Mouse (Mus musculus) right cerebral cortex, adult 18-20 months (tissue): ENCODE data around the gene Mad1l1.

ENCODE experiments used
- DNase-seq: peaks from one replicate; pipeline ENCODE4 v3.0.0; 2022; ENCODE audit warnings: mixed read lengths

Mad1l1 gene

GRCm38 (mm10) chr5:140324058-140324457 is 2.7 kb upstream of the Mad1l1 start:
- DNase-seq: no peak

- DNase-seq: no peak
Observed at GRCm38 (mm10) chr5:140321756-140322575, 614 bp upstream of the Mad1l1 start.

GRCm38 (mm10) chr5:140316716-140317115 is 4.6 kb downstream of the Mad1l1 start:
- no peak for DNase-seq

- no peak for DNase-seq
Observed at GRCm38 (mm10) chr5:140307602-140308001, 13.8 kb downstream of the Mad1l1 start.

DNA sequence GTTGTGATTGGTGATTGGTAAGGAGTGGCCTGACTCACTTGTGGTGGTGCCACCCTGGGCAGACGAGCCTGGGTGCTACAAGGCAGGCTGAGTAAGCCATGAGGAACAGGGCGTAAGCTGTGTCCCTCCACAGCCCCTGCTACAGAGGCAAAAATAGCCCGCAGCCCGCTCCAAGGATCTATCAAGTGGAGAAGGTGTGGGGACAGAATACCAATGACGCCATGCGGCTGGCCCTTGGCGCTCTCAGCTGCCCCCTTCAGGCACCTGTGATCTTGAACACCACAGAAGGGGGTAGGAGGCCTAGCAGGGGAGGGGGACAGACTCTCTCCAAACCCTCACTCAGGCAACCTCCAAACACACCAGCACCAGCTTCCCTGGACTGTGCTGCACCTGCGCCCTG is 15.3 kb downstream of the Mad1l1 start:
- no peak for DNase-seq

DNA sequence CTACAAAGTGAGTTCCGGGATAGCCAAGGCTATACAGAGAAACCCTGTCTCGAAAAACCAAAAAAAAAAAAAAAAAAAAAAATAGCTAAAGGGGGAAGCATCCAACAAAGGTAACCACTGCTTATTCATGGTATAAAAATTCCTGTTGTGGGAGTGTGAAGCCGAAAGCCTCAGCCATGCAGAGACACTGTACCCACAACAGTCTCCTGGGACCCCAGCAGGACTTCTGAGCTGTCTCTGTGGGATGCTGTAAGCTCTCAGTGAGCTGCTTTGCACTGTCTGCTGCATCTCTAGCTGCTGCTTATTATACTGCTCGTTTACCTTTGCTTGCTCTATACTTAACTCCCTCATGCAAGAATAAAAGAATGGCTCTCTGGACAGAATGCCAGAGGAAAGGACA is 23.1 kb downstream of the Mad1l1 start:
- DNase-seq: no peak

DNA sequence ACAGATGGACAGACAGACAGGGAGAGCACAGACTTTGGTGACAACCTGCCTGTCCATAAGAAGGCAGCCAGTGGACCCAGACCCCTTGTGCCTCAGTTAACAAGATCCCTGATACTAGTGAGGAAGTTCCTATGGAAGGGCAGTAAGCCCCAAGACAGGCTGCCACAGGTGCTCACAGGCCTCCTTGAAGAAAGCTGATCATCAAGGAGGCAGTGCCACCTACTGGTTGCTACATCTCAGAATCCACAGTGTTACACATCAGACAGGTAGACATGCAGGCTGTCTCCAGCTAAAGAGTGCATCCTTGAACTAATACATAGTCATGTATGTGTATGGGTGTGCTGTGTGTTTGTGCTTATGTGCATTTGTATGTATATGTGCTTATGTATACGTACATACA is 29.2 kb downstream of the Mad1l1 start:
- DNase-seq: peak; percentile 73

DNA sequence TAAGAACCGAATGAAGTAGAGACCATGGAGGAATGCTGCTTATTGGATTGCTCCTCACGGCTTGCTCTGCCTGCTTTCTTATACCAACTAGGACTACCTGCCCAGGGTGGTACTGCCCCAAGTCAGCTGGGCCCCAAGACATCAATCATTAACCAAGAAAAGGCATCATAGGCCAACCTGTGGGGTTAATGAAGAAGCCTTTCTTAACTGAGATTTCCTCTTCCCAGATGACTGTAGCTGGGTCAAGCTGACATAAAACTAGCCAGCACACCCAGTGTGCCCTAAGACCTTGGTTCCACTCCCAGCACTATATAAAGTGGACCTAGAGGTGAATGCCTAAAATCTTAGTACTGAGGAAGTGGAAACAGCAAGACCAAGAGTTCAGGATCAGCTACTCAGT is 32.2 kb downstream of the Mad1l1 start:
- DNase-seq: no peak

- DNase-seq: no peak
Observed at GRCm38 (mm10) chr5:140288287-140288686, 33.1 kb downstream of the Mad1l1 start.

DNA sequence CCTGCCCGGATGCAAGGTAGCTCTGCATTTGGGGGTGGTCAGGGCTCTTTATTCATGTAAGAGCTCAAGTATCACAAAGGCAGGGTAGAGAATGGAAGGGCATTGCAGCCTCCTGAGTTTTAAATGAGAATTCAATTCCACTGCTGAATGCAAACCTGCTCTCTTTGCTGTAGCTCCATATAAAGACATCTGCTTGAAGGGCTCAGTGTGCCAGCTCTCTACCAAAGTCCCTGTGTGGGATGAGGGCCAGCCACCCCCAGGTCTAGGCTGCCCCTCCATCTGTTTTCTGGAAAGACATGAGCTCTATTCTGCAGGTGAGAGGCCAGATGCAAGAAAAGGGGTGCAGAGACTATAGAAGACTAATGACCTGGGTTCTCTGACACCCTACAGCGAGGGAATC is 36.6 kb downstream of the Mad1l1 start:
- peak; percentile 24 for DNase-seq

DNA sequence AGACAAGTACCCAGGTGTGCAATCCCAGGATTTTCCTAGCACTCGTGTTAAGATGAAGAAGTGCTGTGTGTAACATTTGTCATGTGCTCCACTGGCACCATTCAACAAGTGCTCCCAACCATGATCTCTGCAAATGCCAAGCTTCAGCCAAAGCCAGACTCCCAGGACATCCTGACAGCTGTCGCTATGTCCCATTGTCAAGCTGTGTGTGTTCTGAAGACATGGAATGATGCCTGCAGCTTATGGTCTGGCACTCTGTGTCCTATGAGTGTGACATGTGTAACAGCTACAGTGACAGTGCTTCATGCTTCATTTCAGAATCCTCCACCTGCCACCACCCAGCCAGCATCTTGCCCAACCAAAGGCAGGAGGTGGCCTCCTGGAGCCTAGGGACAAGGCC is 37.3 kb downstream of the Mad1l1 start:
- no peak for DNase-seq

GRCm38 (mm10) chr5:140282900-140283299 is 38.5 kb downstream of the Mad1l1 start:
- no peak for DNase-seq

DNA sequence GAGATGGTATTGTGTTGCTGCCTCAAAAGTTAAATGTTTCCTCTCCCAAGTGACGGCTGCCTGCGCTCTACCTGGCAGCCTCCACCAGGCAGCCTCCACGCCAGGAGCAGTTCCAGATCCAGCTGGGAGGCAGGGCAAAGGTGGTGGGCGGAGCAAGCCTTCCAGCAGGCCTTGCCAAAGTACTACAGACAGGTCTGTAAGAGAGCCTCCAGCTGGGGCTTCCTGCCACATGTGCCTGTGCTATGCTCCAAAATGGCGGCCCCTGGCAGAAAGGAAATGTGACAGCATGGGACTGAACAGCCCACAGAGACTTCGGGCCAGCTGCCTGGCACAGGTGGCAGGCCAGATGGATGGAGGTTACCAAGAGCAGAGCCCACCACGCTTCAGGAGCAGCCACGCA is 39.0 kb downstream of the Mad1l1 start:
- peak; percentile 39 for DNase-seq

- DNase-seq: no peak
Observed at GRCm38 (mm10) chr5:140280205-140280604, 41.1 kb downstream of the Mad1l1 start.

GRCm38 (mm10) chr5:140276779-140277178 is 44.6 kb downstream of the Mad1l1 start:
- DNase-seq: no peak

DNA sequence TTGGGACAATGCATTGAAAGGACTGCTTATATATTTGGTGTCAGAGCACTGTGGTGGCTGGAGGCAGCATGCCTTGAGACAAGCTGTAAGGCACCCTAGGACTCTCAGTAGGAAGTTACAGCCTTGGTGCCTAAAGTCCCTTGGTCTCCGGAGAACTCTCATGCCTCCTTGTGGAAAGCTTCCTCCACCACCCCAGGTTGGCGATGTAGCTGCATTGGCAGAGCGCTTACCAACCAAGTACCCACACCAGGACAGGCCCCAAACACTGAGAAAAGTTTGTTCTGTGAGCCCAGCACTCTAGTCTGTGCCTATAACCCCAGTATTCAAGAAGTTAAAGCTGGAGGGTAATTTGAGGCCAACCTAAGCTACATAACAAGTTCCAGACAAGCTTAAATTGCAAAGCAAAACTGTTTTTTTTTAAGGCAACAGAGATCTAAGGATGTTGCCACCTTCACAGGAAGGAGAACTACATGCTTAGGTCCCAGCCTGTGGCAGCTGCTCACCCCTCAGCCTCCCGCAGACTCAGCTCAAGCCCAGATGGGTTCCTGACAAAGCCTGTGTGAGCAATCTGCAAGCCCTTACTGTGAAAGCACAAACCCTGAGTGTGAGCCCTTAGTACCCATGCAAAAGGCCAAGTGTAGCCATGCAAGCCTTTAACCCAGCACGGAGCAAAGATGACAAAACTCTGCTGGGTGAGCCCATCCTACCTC is 50.2 kb downstream of the Mad1l1 start:
- no peak for DNase-seq

GRCm38 (mm10) chr5:140268396-140268795 is 53.0 kb downstream of the Mad1l1 start:
- no peak for DNase-seq

- DNase-seq: no peak
Observed at GRCm38 (mm10) chr5:140267061-140267460, 54.3 kb downstream of the Mad1l1 start.

DNA sequence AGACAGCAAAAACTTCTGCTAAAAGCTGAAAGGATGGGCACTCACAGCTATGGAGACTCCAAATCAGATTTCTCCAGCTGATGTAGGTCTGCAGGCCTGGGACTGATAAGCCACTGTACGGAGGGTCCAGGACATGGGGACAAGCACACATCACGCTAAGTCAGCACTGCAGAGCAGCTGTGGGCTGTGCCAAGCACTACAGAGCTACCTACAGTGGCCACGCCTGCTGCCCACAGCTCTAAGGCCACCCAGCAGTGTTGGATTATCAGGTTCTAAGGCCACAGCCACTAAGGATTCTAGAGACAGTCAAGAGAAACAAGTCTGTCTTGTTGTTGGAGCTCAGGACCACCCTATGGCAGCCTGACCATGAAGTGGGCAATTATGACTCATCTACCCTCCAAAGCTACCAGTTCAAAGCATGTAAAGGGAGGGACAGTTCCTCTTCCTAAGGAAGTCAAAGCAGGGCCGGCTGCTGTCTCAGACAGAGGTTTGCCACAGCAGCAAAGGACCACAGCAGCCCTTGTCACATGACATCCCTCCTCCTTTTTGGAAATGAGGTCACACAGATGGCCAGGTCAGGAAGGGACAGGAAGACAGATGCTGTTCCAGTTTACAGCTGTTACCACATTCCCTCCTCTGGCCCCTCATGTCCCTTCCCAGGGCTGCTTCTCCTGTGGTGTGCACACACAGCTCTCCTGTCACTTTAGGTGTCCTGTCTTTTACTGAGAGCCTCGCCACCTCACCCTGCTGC is 56.4 kb downstream of the Mad1l1 start:
- DNase-seq: no peak

GRCm38 (mm10) chr5:140263754-140264749 is 57.3 kb downstream of the Mad1l1 start:
- DNase-seq: no peak

GRCm38 (mm10) chr5:140262401-140262800 is 59.0 kb downstream of the Mad1l1 start:
- DNase-seq: no peak

DNA sequence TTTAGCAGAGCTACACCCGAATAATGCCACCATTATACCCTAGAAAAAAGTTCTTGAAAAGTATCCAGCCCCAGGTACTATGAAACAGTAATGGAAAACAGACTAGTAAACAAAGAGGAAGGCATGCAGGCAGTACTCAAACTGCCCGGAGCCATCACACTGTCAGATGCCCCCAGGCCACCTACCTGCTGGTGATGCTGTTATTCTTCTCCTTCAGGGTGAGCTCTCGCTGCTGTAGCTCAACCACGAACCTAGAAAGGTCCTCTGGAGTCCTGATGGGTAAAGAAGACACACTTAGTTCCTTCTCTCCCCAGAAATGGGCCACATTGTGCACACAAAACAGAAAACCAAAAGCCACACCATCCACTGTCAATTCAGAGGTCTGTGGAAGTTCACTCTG is 60.0 kb downstream of the Mad1l1 start:
- no peak for DNase-seq
